Mouse (Mus musculus): Measurements from ENCODE around the gene Ephb1. TPM values are rescaled to one million over a fixed set of nuclear protein-coding genes. Genes with fewer than 3 reads are reported as not detected.

Ephb1 gene
- polyA plus RNA-seq, 1 experiment from 2014 or later: 18.8 TPM

- Histone ChIP-seq H3K27me3 (ENCODE audit: control insufficient read depth, insufficient read depth, low read length) (no peaks in the 10 kb centered on the region), H3K4me1 (ENCODE audit: control insufficient read depth, insufficient read depth, low read length) (peaks cover 5% of the 10 kb centered on the region; the same call in 1 of the 2 replicates), H3K9ac (ENCODE audit: low read length) (no peak overlapping the region), H3K4me3 (ENCODE audit: low read depth, low read length) (no peak overlapping the region), H3K36me3 (ENCODE audit: control insufficient read depth, insufficient read depth, low read length) (no peaks in the 10 kb centered on the region), H3K9me3 (ENCODE audit: control insufficient read depth, low read length) (no peaks in the 10 kb centered on the region), H3K4me2 (no peak overlapping the region), H3K27ac (ENCODE audit: low read depth, low read length) (no peak overlapping the region)
- 85% methylated on average over 7 of the region's 7 CpGs for WGBS
- no peak for ATAC-seq (ENCODE audit: low FRiP score)
- DNase-seq (ENCODE audit: low spot score, missing footprints): no peak
Observed at GRCm38 (mm10) chr9:102305432-102306100, 48.9 kb downstream of the Ephb1 start.

GRCm38 (mm10) chr9:102304796-102305195 lies 49.7 kb downstream of the Ephb1 start:
- WGBS: 68% methylated on average over 3 of the region's 3 CpGs
- Histone ChIP-seq H3K36me3 (ENCODE audit: control insufficient read depth, insufficient read depth, low read length) (no peaks in the 10 kb centered on the region), H3K4me1 (ENCODE audit: control insufficient read depth, insufficient read depth, low read length) (peaks cover 5% of the 10 kb centered on the region; the same call in 1 of the 2 replicates), H3K4me2 (no peak overlapping the region), H3K4me3 (ENCODE audit: low read depth, low read length) (no peak overlapping the region), H3K9ac (ENCODE audit: low read length) (no peak overlapping the region), H3K27me3 (ENCODE audit: control insufficient read depth, insufficient read depth, low read length) (no peaks in the 10 kb centered on the region), H3K27ac (ENCODE audit: low read depth, low read length) (no peak overlapping the region), H3K9me3 (ENCODE audit: control insufficient read depth, low read length) (no peaks in the 10 kb centered on the region)
- ATAC-seq (ENCODE audit: low FRiP score) (no peak), DNase-seq (ENCODE audit: low spot score, missing footprints) (no peak)

- DNase-seq (ENCODE audit: low spot score, missing footprints) (no peak), ATAC-seq (ENCODE audit: low FRiP score) (no peak)
- no peak overlapping the region for H3K27ac ChIP-seq (ENCODE audit: low read depth, low read length)
- 61% methylated on average over 13 of the region's 13 CpGs for WGBS
- no peaks in the 10 kb centered on the region for H3K9me3 ChIP-seq (ENCODE audit: control insufficient read depth, low read length)
- H3K36me3 ChIP-seq (ENCODE audit: control insufficient read depth, insufficient read depth, low read length): no peaks in the 10 kb centered on the region
- no peaks in the 10 kb centered on the region for H3K27me3 ChIP-seq (ENCODE audit: control insufficient read depth, insufficient read depth, low read length)
- no peak overlapping the region for H3K4me3 ChIP-seq (ENCODE audit: low read depth, low read length)
- H3K4me2 ChIP-seq: no peak overlapping the region
- peaks cover 5% of the 10 kb centered on the region; the same call in 1 of the 2 replicates for H3K4me1 ChIP-seq (ENCODE audit: control insufficient read depth, insufficient read depth, low read length)
- H3K9ac ChIP-seq (ENCODE audit: low read length): no peak overlapping the region
Observed at GRCm38 (mm10) chr9:102303882-102304281, 50.6 kb downstream of the Ephb1 start.

- Histone ChIP-seq H3K27me3 (ENCODE audit: control insufficient read depth, insufficient read depth, low read length) (no peaks in the 10 kb centered on the region), H3K4me2 (no peak overlapping the region), H3K9ac (ENCODE audit: low read length) (no peak overlapping the region), H3K27ac (ENCODE audit: low read depth, low read length) (no peak overlapping the region), H3K4me3 (ENCODE audit: low read depth, low read length) (no peak overlapping the region), H3K36me3 (ENCODE audit: control insufficient read depth, insufficient read depth, low read length) (no peaks in the 10 kb centered on the region), H3K4me1 (ENCODE audit: control insufficient read depth, insufficient read depth, low read length) (0 out of 2 replicates have a peak, but pooled peaks cover 2% of the 10 kb centered on the region), H3K9me3 (ENCODE audit: control insufficient read depth, low read length) (no peaks in the 10 kb centered on the region)
- DNase-seq (ENCODE audit: low spot score, missing footprints): no peak
- no peak for ATAC-seq (ENCODE audit: low FRiP score)
- 73% methylated on average over 4 of the region's 4 CpGs for WGBS
Observed at GRCm38 (mm10) chr9:102300985-102301384, 53.5 kb downstream of the Ephb1 start.

GRCm38 (mm10) chr9:102298741-102299140 lies 55.8 kb downstream of the Ephb1 start:
- Histone ChIP-seq H3K36me3 (ENCODE audit: control insufficient read depth, insufficient read depth, low read length) (no peaks in the 10 kb centered on the region), H3K9ac (ENCODE audit: low read length) (no peak overlapping the region), H3K27me3 (ENCODE audit: control insufficient read depth, insufficient read depth, low read length) (no peaks in the 10 kb centered on the region), H3K4me2 (no peak overlapping the region), H3K4me3 (ENCODE audit: low read depth, low read length) (no peak overlapping the region), H3K4me1 (ENCODE audit: control insufficient read depth, insufficient read depth, low read length) (no peaks in the 10 kb centered on the region), H3K9me3 (ENCODE audit: control insufficient read depth, low read length) (no peaks in the 10 kb centered on the region), H3K27ac (ENCODE audit: low read depth, low read length) (no peak overlapping the region)
- ATAC-seq (ENCODE audit: low FRiP score): no peak
- DNase-seq (ENCODE audit: low spot score, missing footprints): no peak
- 64% methylated on average over 8 of the region's 8 CpGs for WGBS

- no peaks in the 10 kb centered on the region; the same call in 1 of the 2 replicates for H3K9me3 ChIP-seq (ENCODE audit: control insufficient read depth, low read length)
- 85% methylated on average over 5 of the region's 5 CpGs for WGBS
- no peak overlapping the region for H3K9ac ChIP-seq (ENCODE audit: low read length)
- ATAC-seq (ENCODE audit: low FRiP score) (no peak), DNase-seq (ENCODE audit: low spot score, missing footprints) (no peak)
- no peaks in the 10 kb centered on the region for H3K36me3 ChIP-seq (ENCODE audit: control insufficient read depth, insufficient read depth, low read length)
- no peak overlapping the region for H3K4me3 ChIP-seq (ENCODE audit: low read depth, low read length)
- no peaks in the 10 kb centered on the region for H3K4me1 ChIP-seq (ENCODE audit: control insufficient read depth, insufficient read depth, low read length)
- H3K27me3 ChIP-seq (ENCODE audit: control insufficient read depth, insufficient read depth, low read length): no peaks in the 10 kb centered on the region
- H3K4me2 ChIP-seq: no peak overlapping the region
- H3K27ac ChIP-seq (ENCODE audit: low read depth, low read length): no peak overlapping the region
Observed at GRCm38 (mm10) chr9:102297986-102298385, 56.5 kb downstream of the Ephb1 start.

GRCm38 (mm10) chr9:102297176-102297575 lies 57.3 kb downstream of the Ephb1 start:
- H3K27me3 ChIP-seq (ENCODE audit: control insufficient read depth, insufficient read depth, low read length): no peaks in the 10 kb centered on the region
- no peak overlapping the region for H3K4me3 ChIP-seq (ENCODE audit: low read depth, low read length)
- H3K27ac ChIP-seq (ENCODE audit: low read depth, low read length): no peak overlapping the region
- no peak overlapping the region for H3K4me2 ChIP-seq
- no peak for ATAC-seq (ENCODE audit: low FRiP score)
- no peak overlapping the region for H3K9ac ChIP-seq (ENCODE audit: low read length)
- H3K9me3 ChIP-seq (ENCODE audit: control insufficient read depth, low read length): no peaks in the 10 kb centered on the region; the same call in 1 of the 2 replicates
- DNase-seq (ENCODE audit: low spot score, missing footprints): no peak
- H3K4me1 ChIP-seq (ENCODE audit: control insufficient read depth, insufficient read depth, low read length): no peaks in the 10 kb centered on the region
- WGBS: 73% methylated on average over 3 of the region's 3 CpGs
- H3K36me3 ChIP-seq (ENCODE audit: control insufficient read depth, insufficient read depth, low read length): no peaks in the 10 kb centered on the region

DNA sequence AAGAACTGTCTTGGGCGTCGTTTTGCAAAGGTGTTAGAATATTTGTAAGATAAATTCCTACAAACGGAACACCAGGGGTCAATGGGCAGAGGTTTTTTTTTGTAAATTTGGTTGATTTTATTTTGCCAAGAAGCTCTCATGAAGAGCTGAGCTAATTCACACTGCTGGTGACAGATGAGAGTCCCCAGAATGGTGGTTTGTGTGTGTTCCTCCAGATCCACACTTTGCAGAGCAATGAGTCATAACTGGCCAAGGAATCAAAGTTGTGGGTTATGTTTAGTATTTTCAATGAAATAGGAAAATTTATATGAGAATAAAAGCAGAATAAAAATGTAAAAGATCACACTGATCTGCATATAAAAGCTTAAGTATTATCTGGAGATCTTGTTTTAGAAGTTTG lies 60.9 kb downstream of the Ephb1 start:
- Histone ChIP-seq H3K9me3 (ENCODE audit: control insufficient read depth, low read length) (no peaks in the 10 kb centered on the region; the same call in 1 of the 2 replicates), H3K36me3 (ENCODE audit: control insufficient read depth, insufficient read depth, low read length) (no peaks in the 10 kb centered on the region), H3K27me3 (ENCODE audit: control insufficient read depth, insufficient read depth, low read length) (no peaks in the 10 kb centered on the region), H3K9ac (ENCODE audit: low read length) (no peak overlapping the region), H3K4me3 (ENCODE audit: low read depth, low read length) (no peak overlapping the region), H3K27ac (ENCODE audit: low read depth, low read length) (no peak overlapping the region), H3K4me1 (ENCODE audit: control insufficient read depth, insufficient read depth, low read length) (peaks cover 3% of the 10 kb centered on the region; the same call in 1 of the 2 replicates), H3K4me2 (no peak overlapping the region)
- WGBS: 92% methylated on average over 3 of the region's 3 CpGs
- DNase-seq (ENCODE audit: low spot score, missing footprints) (no peak), ATAC-seq (ENCODE audit: low FRiP score) (no peak)

GRCm38 (mm10) chr9:102291230-102291629 lies 63.3 kb downstream of the Ephb1 start:
- Histone ChIP-seq H3K36me3 (ENCODE audit: control insufficient read depth, insufficient read depth, low read length) (no peaks in the 10 kb centered on the region), H3K4me3 (ENCODE audit: low read depth, low read length) (no peak overlapping the region), H3K27ac (ENCODE audit: low read depth, low read length) (no peak overlapping the region), H3K9me3 (ENCODE audit: control insufficient read depth, low read length) (no peaks in the 10 kb centered on the region; the same call in 1 of the 2 replicates), H3K27me3 (ENCODE audit: control insufficient read depth, insufficient read depth, low read length) (no peaks in the 10 kb centered on the region), H3K4me2 (no peak overlapping the region), H3K4me1 (ENCODE audit: control insufficient read depth, insufficient read depth, low read length) (peaks cover 3% of the 10 kb centered on the region; the same call in 1 of the 2 replicates), H3K9ac (ENCODE audit: low read length) (no peak overlapping the region)
- WGBS: 79% methylated on average over 3 of the region's 3 CpGs
- no peak for DNase-seq (ENCODE audit: low spot score, missing footprints)
- no peak for ATAC-seq (ENCODE audit: low FRiP score)
